Mouse (Mus musculus): ENCODE results near the gene Parp12. TPM values are rescaled to one million over a fixed set of nuclear protein-coding genes. Genes with fewer than 3 reads are reported as not detected.

Parp12 gene
- polyA plus RNA-seq, 1 experiment = 9.5 TPM

DNA sequence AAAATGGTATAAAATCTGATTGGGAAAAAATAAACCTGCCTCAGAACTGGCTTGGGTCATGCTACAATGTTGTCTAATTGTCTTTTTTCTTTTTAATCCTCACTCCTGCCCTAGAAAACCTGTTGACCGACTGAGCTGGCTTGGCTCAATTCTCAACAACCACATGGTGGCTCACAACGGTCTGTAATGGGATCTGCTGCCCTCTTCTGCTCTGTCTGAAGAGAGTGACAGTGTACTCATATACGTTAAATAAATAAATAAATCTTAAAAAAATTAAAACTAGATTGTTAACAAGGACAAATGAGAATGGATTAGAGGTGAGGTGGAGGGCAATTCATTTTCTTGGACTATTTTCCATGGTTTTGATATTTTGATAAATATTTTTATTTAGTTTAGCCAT lies 2.5 kb upstream of the Parp12 start:
- Histone ChIP-seq H3K27me3 (ENCODE audit: control insufficient read depth, insufficient read depth, low read length) (peaks cover 9% of the 10 kb centered on the region), H3K4me1 (ENCODE audit: control insufficient read depth, insufficient read depth, insufficient read length) (peaks cover 6% of the 10 kb centered on the region), H3K4me3 (ENCODE audit: extremely low read depth, insufficient read depth, insufficient read length) (no peak overlapping the region), H3K36me3 (ENCODE audit: control insufficient read depth, insufficient read depth, low read length) (no peaks in the 10 kb centered on the region), H3K27ac (ENCODE audit: insufficient read depth, low read length) (no peak overlapping the region)
- no peak for TF ChIP-seq CTCF (IDR thresholded peaks at IDR 0.05; ENCODE audit: extremely low read depth, insufficient read depth, insufficient read length, insufficient replicate concordance)
- no peak for TF ChIP-seq POLR2A (IDR thresholded peaks at IDR 0.05; ENCODE audit: low read depth, low read length)
- WGBS = 40% methylated on average over 3 of the region's 3 CpGs
- DNase-seq (ENCODE audit: low read depth in 1 of 2, low spot score in 2 of 2) = no peak

DNA sequence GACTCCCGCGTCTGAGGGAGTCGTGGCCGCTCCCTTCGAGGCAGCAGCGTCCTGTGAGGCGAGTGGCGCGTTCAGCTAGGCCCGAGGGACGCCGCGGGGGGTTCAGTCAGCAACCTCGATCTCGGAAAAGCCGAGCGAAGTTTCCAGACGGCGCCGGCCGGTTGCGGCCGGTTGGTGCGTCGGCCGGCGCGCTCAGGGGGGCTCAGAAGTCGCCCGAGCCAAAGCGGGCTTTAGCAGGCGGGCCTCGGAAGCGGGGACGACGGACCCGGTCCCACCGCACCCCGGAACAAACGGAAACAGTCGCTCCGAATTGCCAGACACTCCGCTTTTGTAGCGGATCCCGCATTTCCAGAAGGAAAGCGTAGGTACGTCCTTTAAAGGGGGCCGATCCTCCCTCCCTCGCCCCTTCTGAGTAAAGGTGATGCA lies 320 bp upstream of the Parp12 start:
- no peak for TF ChIP-seq POLR2A (IDR thresholded peaks at IDR 0.05; ENCODE audit: low read depth, low read length)
- DNase-seq (ENCODE audit: low read depth in 1 of 2, low spot score in 2 of 2) = no peak
- Histone ChIP-seq H3K36me3 (ENCODE audit: control insufficient read depth, insufficient read depth, low read length) (no peaks in the 10 kb centered on the region), H3K27me3 (ENCODE audit: control insufficient read depth, insufficient read depth, low read length) (peaks cover 9% of the 10 kb centered on the region), H3K4me3 (ENCODE audit: extremely low read depth, insufficient read depth, insufficient read length) (peak overlapping the region; percentile 79), H3K4me1 (ENCODE audit: control insufficient read depth, insufficient read depth, insufficient read length) (peaks cover 6% of the 10 kb centered on the region), H3K27ac (ENCODE audit: insufficient read depth, low read length) (peak overlapping the region; percentile 70)
- 11% methylated on average over 49 of the region's 49 CpGs for WGBS

DNA sequence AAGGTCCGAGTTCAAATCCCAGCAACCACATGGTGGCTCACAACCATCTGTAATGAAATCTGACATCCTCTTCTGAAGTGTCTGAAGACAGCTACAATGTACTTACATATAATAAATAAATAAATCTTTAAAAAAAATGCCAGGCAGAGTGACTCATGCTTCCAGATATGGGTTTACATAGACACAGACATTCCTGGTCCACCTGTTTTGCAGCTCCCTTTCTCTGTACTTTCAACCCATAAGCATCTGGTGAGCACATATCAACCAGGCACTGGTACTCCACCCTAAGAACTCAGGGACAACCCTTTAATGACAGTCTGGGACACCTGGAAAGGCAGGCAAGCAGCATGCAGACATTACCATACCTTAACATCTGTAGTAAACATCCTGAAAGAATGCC lies 2.7 kb downstream of the Parp12 start:
- DNase-seq (ENCODE audit: low read depth in 1 of 2, low spot score in 2 of 2) = no peak
- H3K4me3 ChIP-seq (ENCODE audit: extremely low read depth, insufficient read depth, insufficient read length) = no peak overlapping the region
- 98% methylated on average over 1 of the region's 1 CpGs for WGBS
- peaks cover 6% of the 10 kb centered on the region for H3K4me1 ChIP-seq (ENCODE audit: control insufficient read depth, insufficient read depth, insufficient read length)
- TF ChIP-seq POLR2A (IDR thresholded peaks at IDR 0.05; ENCODE audit: low read depth, low read length) = no peak
- no peak for TF ChIP-seq CTCF (IDR thresholded peaks at IDR 0.05; ENCODE audit: extremely low read depth, insufficient read depth, insufficient read length, insufficient replicate concordance)
- H3K27me3 ChIP-seq (ENCODE audit: control insufficient read depth, insufficient read depth, low read length) = peaks cover 9% of the 10 kb centered on the region
- no peaks in the 10 kb centered on the region for H3K36me3 ChIP-seq (ENCODE audit: control insufficient read depth, insufficient read depth, low read length)
- H3K27ac ChIP-seq (ENCODE audit: insufficient read depth, low read length) = no peak overlapping the region

DNA sequence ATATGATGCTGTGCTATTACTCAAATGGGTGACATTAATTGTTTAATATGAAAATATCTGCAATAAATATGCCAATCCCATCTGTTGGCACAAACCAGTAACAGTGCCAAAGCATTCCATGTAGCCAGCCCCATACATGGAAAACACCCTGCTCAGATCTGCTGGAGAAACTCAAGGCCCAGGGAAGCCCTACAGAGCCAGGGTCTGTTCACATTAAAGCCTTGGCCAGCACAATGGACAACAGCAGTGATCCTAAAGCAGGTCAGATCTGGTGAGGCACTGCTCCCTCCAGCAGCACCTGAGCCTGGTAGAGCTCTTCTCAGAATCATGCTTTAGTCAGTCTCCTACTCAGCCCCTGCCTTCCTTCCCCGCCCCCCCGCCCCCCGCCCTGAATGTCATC lies 5.0 kb downstream of the Parp12 start:
- TF ChIP-seq POLR2A (IDR thresholded peaks at IDR 0.05; ENCODE audit: low read depth, low read length) (no peak), CTCF (IDR thresholded peaks at IDR 0.05; ENCODE audit: extremely low read depth, insufficient read depth, insufficient read length, insufficient replicate concordance) (no peak)
- WGBS = 93% methylated on average over 3 of the region's 3 CpGs
- H3K4me1 ChIP-seq (ENCODE audit: control insufficient read depth, insufficient read depth, insufficient read length) = no peaks in the 10 kb centered on the region; the same call in 1 of the 2 replicates
- no peaks in the 10 kb centered on the region; the same call in 1 of the 2 replicates for H3K36me3 ChIP-seq (ENCODE audit: control insufficient read depth, insufficient read depth, low read length)
- peaks cover 4% of the 10 kb centered on the region; the same call in 1 of the 2 replicates for H3K27me3 ChIP-seq (ENCODE audit: control insufficient read depth, insufficient read depth, low read length)
- no peak overlapping the region for H3K27ac ChIP-seq (ENCODE audit: insufficient read depth, low read length)
- H3K4me3 ChIP-seq (ENCODE audit: extremely low read depth, insufficient read depth, insufficient read length) = no peak overlapping the region
- no peak for DNase-seq (ENCODE audit: low read depth in 1 of 2, low spot score in 2 of 2)

DNA sequence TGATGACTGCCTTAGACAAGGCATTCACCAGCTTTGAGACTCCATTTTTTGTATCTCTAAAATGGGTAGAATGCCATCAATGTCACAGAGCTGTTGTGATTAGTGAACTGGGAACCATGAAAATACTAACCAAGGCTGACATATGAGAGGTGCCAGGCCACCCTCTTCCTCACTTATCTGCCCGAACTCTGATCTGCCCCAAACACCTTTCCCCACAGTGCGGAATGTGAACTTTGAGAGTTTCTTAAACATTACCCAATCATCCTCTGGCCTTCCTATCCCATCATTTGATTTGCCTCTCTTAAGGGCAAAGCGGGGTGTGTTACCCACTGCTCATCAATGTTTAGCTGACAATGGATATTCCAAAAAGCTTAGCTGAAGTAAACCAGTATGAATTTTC lies 5.4 kb downstream of the Parp12 start:
- no peak overlapping the region for H3K27ac ChIP-seq (ENCODE audit: insufficient read depth, low read length)
- no peak for DNase-seq (ENCODE audit: low read depth in 1 of 2, low spot score in 2 of 2)
- WGBS = 91% methylated on average over 3 of the region's 3 CpGs
- no peaks in the 10 kb centered on the region; the same call in 1 of the 2 replicates for H3K36me3 ChIP-seq (ENCODE audit: control insufficient read depth, insufficient read depth, low read length)
- no peak overlapping the region for H3K4me3 ChIP-seq (ENCODE audit: extremely low read depth, insufficient read depth, insufficient read length)
- H3K4me1 ChIP-seq (ENCODE audit: control insufficient read depth, insufficient read depth, insufficient read length) = no peaks in the 10 kb centered on the region; the same call in 1 of the 2 replicates
- TF ChIP-seq CTCF (IDR thresholded peaks at IDR 0.05; ENCODE audit: extremely low read depth, insufficient read depth, insufficient read length, insufficient replicate concordance) = no peak
- no peak for TF ChIP-seq POLR2A (IDR thresholded peaks at IDR 0.05; ENCODE audit: low read depth, low read length)
- no peaks in the 10 kb centered on the region for H3K27me3 ChIP-seq (ENCODE audit: control insufficient read depth, insufficient read depth, low read length)

DNA sequence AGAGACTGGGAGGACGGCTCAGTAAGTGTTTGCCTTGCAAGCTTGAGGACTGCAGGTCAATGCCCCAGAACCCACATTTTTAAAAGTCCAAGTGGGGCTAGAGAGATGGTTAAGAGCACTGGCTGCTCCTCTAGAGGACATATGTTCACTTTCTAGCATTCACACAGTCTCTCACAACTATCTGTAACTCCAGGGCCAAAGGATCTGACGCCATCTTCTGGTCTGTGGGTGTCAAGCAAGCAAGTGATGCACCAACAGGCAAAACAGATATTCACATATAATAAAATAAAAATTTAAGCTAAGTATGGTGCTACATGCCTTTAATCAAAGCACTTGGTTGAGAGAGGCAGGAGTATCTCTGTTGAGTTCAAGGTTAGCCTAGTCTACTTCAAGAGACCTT lies 11.3 kb downstream of the Parp12 start:
- H3K4me3 ChIP-seq (ENCODE audit: extremely low read depth, insufficient read depth, insufficient read length) = no peak overlapping the region
- WGBS = 88% methylated on average over 2 of the region's 2 CpGs
- peaks cover 2% of the 10 kb centered on the region; the same call in 1 of the 2 replicates for H3K36me3 ChIP-seq (ENCODE audit: control insufficient read depth, insufficient read depth, low read length)
- no peak for TF ChIP-seq POLR2A (IDR thresholded peaks at IDR 0.05; ENCODE audit: low read depth, low read length)
- no peak for TF ChIP-seq CTCF (IDR thresholded peaks at IDR 0.05; ENCODE audit: extremely low read depth, insufficient read depth, insufficient read length, insufficient replicate concordance)
- H3K27ac ChIP-seq (ENCODE audit: insufficient read depth, low read length) = no peak overlapping the region
- no peak for DNase-seq (ENCODE audit: low read depth in 1 of 2, low spot score in 2 of 2)
- no peaks in the 10 kb centered on the region for H3K27me3 ChIP-seq (ENCODE audit: control insufficient read depth, insufficient read depth, low read length)
- H3K4me1 ChIP-seq (ENCODE audit: control insufficient read depth, insufficient read depth, insufficient read length) = no peaks in the 10 kb centered on the region

DNA sequence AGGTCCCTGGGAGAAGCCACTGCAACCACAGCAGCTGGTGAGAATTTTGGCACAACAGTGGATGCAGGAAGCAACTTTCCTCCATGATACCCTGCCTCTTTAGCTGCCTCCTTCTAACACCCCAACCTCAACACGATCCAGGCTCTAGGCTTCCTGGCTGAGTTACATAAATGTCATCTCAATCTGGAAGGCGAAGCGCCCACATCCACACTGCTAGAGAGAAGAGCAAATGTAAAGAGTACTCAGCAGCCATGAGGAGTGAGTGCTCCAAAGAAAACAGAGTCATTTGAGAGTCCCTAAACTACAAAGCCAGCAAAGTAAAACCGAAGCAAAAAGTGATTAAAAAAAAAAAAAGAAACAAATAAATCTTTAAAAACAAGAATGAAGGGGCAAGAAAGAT lies 13.5 kb downstream of the Parp12 start:
- Histone ChIP-seq H3K36me3 (ENCODE audit: control insufficient read depth, insufficient read depth, low read length) (peaks cover 3% of the 10 kb centered on the region; the same call in 1 of the 2 replicates), H3K27ac (ENCODE audit: insufficient read depth, low read length) (no peak overlapping the region), H3K4me1 (ENCODE audit: control insufficient read depth, insufficient read depth, insufficient read length) (no peaks in the 10 kb centered on the region), H3K27me3 (ENCODE audit: control insufficient read depth, insufficient read depth, low read length) (no peaks in the 10 kb centered on the region), H3K4me3 (ENCODE audit: extremely low read depth, insufficient read depth, insufficient read length) (no peak overlapping the region)
- TF ChIP-seq POLR2A (IDR thresholded peaks at IDR 0.05; ENCODE audit: low read depth, low read length) = no peak
- no peak for TF ChIP-seq CTCF (IDR thresholded peaks at IDR 0.05; ENCODE audit: extremely low read depth, insufficient read depth, insufficient read length, insufficient replicate concordance)
- no peak for DNase-seq (ENCODE audit: low read depth in 1 of 2, low spot score in 2 of 2)
- WGBS = 86% methylated on average over 4 of the region's 4 CpGs

All from spleen, adult 2 months (tissue).